Mouse (Mus musculus): ENCODE results near the gene Tnrc18. TPM values are rescaled to one million over a fixed set of nuclear protein-coding genes. Genes with fewer than 3 reads are reported as not detected.

Gene Tnrc18
- polyA plus RNA-seq, 1 experiment, result 0.97 TPM

DNA sequence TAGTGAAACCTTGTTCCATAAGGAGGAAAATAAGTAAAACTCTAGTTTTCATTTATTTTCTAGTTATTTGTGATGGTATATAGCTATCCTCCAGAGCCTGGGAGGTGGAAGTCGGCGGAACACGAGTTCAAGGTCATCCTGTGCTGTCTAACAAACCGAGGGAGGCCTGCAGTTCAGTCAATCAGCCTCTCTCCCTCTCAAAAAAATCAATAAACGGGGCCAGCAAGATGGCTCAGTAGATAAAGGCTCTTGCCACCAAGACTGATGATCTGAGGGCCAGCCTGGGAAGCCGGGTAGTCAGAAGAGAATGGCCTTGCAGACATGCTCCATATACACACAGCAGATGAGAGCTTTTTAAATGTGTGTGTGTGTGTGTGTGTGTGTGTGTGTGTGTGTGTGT, 6.6 kb upstream of the Tnrc18 start:
- Histone ChIP-seq H3K4me3 (replicated peaks) (no peak overlapping the region), H3K4me1 (ENCODE audit: control insufficient read depth) (peaks cover 5% of the 10 kb centered on the region), H3K9me3 (ENCODE audit: control insufficient read depth, low read length) (peaks cover 24% of the 10 kb centered on the region), H3K36me3 (ENCODE audit: control insufficient read depth) (no peaks in the 10 kb centered on the region), H3K27me3 (ENCODE audit: control insufficient read depth) (peaks cover 76% of the 10 kb centered on the region)
- TF ChIP-seq GATA1 (IDR thresholded peaks at IDR 0.05; ENCODE audit: low read length) (no peak), TAL1 (IDR thresholded peaks at IDR 0.05; ENCODE audit: low read length) (no peak)

DNA sequence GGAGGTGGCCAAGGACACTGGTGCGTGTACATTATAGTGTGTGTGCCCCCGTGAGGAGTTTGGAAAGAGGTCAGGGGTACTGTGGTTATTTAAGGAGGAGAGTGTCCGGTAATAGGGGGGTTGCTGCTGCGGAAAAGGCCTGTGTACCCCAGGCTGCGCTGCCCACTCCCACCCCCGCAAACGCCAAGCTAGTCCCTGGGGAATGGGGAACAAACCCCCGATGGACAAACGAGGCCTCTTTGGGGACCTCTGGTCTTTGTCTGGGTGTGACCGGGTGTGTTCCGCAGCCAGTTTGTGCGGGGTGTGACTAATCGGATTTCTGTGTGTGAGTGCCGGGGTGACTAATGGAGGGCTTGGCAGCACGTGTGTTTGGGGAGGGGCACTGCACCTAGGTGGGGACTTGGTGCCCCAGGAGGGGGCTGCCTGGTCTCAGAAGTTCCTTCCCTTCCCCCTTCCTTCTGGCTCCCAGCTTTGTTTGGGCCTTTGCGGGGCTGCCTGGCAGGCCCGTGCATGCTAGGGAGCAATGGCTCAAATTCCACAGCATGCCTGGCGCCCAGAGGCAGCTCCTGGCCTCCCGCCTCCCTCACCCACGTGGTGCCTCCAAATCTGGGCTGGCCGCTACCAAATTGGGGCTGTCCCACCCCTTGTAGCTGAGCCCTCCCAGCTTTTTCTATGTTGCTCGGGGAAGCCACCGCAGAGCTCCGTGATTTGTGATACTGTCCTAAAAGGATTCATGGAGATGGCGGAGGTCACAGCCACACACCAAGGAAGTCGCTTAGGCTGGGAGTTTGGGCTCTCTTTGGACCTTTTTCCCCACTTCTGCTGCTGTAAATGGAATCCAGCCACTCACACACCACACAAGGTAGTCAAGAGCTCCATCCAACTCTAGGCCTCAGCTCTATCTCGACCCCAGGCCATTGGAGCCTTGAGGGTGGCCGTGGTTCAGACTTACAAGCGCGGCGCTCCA, 5.9 kb upstream of the Tnrc18 start:
- Histone ChIP-seq H3K27me3 (ENCODE audit: control insufficient read depth) (peaks cover 83% of the 10 kb centered on the region), H3K9me3 (ENCODE audit: control insufficient read depth, low read length) (peaks cover 21% of the 10 kb centered on the region; the same call in 1 of the 2 replicates), H3K4me3 (replicated peaks) (peak overlapping the region; percentile 2), H3K36me3 (ENCODE audit: control insufficient read depth) (no peaks in the 10 kb centered on the region), H3K4me1 (ENCODE audit: control insufficient read depth) (peaks cover 5% of the 10 kb centered on the region)
- no peak for TF ChIP-seq TAL1 (IDR thresholded peaks at IDR 0.05; ENCODE audit: low read length)
- no peak for TF ChIP-seq GATA1 (IDR thresholded peaks at IDR 0.05; ENCODE audit: low read length)

DNA sequence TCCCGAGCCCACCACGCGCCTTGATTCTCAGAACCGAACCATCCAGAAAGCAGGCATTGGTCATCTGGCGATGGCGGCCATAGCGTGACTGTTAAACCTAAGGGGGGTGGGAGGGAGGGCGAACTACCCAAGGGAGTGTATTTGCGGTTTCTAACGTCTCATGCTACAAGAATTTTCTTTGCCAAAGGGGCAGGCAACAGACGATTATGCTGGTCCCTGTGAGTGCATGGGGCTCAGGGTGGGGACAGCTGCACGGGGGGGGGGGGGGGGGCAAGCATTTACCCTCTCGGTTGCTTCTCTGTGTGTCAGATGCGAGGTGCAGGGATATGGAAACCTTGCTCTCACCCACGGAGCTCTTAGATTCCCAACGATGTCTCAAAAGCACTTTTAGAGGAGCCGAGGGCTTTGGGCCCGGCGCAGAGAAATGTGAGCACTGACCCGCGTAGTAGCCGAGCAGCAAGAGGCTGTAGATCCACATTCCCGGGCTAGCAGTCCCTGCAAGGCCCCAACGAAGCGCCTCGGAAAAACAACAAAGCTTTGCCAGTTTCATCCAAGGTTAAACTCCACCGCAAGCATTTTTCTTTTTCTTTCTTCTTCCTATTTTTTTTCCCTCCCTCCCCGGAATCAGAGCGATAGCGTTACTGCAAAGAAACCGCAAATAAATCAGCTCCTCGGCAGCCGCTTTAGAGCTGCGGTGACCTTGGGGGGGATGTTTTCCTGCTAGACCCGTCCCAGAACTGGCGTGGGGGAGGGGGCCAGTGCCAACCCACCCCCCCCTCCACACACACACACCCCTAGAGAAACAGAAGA, 5.0 kb upstream of the Tnrc18 start:
- H3K36me3 ChIP-seq (ENCODE audit: control insufficient read depth), result no peaks in the 10 kb centered on the region
- H3K4me1 ChIP-seq (ENCODE audit: control insufficient read depth), result peaks cover 8% of the 10 kb centered on the region
- TF ChIP-seq TAL1 (IDR thresholded peaks at IDR 0.05; ENCODE audit: low read length) (no peak), GATA1 (IDR thresholded peaks at IDR 0.05; ENCODE audit: low read length) (no peak)
- H3K27me3 ChIP-seq (ENCODE audit: control insufficient read depth), result peaks cover 92% of the 10 kb centered on the region
- peak overlapping the region; percentile 46 for H3K4me3 ChIP-seq (replicated peaks)
- peaks cover 21% of the 10 kb centered on the region; the same call in 1 of the 2 replicates for H3K9me3 ChIP-seq (ENCODE audit: control insufficient read depth, low read length)

DNA sequence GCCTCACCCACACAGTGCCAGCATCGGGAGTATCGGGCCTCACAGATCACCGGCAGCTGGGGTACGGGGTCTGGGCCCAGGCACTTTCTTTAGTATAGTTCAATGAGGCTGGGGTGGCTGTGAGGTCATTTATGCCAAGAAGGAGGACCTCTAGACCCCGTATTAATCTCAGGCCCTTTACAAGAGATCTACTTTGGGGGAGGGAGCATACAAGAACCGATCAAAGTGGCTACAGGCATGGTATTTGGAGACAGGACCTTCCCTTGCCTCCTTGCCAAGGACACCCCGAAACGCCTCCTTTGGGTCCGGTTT, 4.5 kb upstream of the Tnrc18 start:
- Histone ChIP-seq H3K4me3 (replicated peaks) (peak overlapping the region; percentile 46), H3K36me3 (ENCODE audit: control insufficient read depth) (no peaks in the 10 kb centered on the region), H3K9me3 (ENCODE audit: control insufficient read depth, low read length) (peaks cover 22% of the 10 kb centered on the region; the same call in 1 of the 2 replicates), H3K27me3 (ENCODE audit: control insufficient read depth) (peaks cover 98% of the 10 kb centered on the region), H3K4me1 (ENCODE audit: control insufficient read depth) (peaks cover 12% of the 10 kb centered on the region)
- TF ChIP-seq GATA1 (IDR thresholded peaks at IDR 0.05; ENCODE audit: low read length) (no peak), TAL1 (IDR thresholded peaks at IDR 0.05; ENCODE audit: low read length) (no peak)

DNA sequence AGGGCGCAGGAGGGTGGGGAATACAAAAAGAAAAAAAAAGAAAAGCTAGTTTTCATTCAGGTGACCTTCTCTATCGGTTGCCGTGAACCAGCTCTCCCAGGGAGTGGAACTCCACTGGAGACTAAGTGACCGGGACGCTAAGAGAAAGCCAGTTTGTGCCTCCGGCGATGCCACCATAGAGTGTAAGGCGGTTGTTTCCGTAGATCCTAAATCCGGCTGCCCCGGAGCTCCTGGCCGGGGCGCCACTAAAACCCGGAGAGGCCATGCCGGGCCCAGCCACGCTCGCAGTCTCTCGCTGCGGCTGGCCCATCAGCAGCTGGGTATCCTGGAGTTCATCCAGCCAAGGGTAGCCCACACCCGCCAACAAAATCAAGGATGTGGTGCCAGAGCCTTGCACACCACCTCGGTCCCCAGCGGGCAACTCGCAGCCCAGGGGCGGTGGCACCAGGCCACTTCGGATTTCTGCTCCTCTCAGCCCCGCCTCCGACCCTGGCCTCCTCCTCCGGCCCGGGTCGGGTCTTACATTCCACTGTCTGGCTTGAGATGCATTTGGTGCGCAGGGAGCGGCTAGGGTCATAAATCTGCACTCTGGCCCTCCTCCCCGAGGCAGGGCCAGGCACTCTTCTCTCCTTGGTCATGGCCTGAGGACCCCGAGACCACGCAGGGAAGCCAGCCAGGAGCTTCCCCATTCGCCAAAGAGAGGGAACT, 4.0 kb upstream of the Tnrc18 start:
- peaks cover 100% of the 10 kb centered on the region for H3K27me3 ChIP-seq (ENCODE audit: control insufficient read depth)
- H3K9me3 ChIP-seq (ENCODE audit: control insufficient read depth, low read length), result peaks cover 22% of the 10 kb centered on the region; the same call in 1 of the 2 replicates
- peaks cover 17% of the 10 kb centered on the region for H3K4me1 ChIP-seq (ENCODE audit: control insufficient read depth)
- H3K4me3 ChIP-seq (replicated peaks), result peak overlapping the region; percentile 46
- TF ChIP-seq TAL1 (IDR thresholded peaks at IDR 0.05; ENCODE audit: low read length), result no peak
- TF ChIP-seq GATA1 (IDR thresholded peaks at IDR 0.05; ENCODE audit: low read length), result no peak
- no peaks in the 10 kb centered on the region for H3K36me3 ChIP-seq (ENCODE audit: control insufficient read depth)

DNA sequence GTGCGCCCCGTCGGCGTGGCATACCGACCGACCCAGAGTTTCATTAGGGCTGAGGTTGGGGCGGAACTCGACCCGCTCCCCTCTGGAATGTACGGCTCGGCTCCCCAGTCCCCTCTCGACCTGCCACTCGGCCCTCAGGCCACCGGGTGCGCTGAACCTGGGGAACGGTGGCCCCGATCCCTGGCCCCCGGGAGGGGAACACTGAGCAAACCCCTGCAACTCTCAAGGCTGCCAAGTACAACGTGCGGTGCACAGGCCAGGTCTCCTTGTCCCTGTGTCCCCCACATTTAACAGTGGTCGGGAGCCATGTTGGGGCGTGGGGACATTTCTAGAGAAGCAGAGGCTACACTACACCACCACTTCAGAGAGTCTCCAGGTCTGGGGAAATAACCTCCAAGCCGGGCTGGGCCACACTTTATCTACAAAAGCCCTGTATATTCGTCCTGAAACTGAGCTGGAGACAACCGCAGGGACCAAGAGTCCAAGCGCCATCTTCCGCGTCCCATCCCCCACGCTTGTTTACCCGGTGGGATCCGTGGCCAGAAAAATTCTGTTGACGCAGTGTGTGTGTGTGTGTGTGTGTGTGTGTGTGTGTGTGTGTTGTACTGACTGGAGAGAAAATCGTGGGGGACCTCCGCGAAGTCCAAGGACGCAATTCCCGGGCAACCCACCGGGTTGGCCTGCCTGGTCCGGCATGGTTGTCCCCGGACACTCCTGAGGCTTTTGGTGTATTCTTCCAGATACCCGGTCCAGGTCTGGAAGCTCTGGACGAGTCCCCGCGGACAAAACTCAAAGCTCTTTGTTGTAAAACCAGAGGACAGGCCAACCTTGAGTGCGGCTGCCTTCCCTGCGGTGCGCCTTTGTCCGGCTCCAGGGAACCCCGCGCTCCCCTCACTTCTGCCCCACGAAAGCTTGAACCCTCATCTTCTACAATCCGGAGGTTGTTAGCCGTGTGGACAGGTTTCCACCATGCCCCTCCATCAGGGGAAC, 3.1 kb upstream of the Tnrc18 start:
- H3K9me3 ChIP-seq (ENCODE audit: control insufficient read depth, low read length), result peaks cover 19% of the 10 kb centered on the region; the same call in 1 of the 2 replicates
- no peak for TF ChIP-seq GATA1 (IDR thresholded peaks at IDR 0.05; ENCODE audit: low read length)
- TF ChIP-seq TAL1 (IDR thresholded peaks at IDR 0.05; ENCODE audit: low read length), result no peak
- peak overlapping the region; percentile 46 for H3K4me3 ChIP-seq (replicated peaks)
- H3K27me3 ChIP-seq (ENCODE audit: control insufficient read depth), result peaks cover 100% of the 10 kb centered on the region
- H3K4me1 ChIP-seq (ENCODE audit: control insufficient read depth), result peaks cover 20% of the 10 kb centered on the region
- H3K36me3 ChIP-seq (ENCODE audit: control insufficient read depth), result no peaks in the 10 kb centered on the region

DNA sequence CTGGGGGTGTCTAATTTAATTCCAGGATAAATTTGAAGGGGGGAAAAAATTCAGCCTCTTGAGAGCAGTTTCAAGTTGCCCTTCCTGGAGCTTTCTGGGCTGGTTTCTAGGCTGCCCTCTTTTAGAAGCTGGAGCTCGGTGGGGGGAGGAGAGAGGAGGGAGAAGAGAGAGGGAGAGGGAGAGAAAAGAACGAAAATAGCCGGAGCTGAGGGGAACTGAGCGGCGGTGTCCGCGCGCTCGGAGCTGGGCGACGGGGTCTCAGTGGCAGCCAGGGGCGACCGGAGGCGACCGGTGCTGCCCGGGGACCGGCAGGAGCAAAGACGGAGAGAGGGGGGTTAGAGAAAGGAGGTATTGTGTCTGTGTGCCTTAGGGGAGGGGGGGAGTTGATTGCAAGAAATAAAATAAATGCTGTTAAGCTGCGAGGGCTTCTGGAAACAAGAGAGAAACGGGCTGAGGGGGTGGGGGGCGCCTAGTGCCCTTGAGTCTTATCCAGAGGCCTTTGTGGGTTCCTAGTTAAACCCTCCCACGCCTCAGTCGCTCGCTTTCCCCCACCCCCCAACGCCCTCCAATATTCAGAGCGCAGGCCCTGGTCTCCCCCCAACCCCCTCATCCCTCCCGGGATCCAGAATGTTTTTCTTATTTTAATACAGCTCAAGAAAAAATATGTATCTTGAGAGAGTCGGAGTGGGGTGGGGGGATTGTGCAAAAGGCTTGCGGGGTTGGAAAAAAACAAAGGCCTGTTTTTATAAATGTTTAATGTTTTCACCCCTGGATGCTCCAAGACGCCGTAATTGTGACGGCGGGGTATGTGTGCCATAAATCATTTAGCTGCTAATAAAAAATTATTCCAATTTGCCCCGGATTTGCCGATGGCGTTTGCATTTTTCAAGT, 2.2 kb upstream of the Tnrc18 start:
- H3K4me1 ChIP-seq (ENCODE audit: control insufficient read depth), result peaks cover 23% of the 10 kb centered on the region
- peaks cover 100% of the 10 kb centered on the region for H3K27me3 ChIP-seq (ENCODE audit: control insufficient read depth)
- H3K9me3 ChIP-seq (ENCODE audit: control insufficient read depth, low read length), result peaks cover 27% of the 10 kb centered on the region; the same call in 1 of the 2 replicates
- TF ChIP-seq TAL1 (IDR thresholded peaks at IDR 0.05; ENCODE audit: low read length) (no peak), GATA1 (IDR thresholded peaks at IDR 0.05; ENCODE audit: low read length) (no peak)
- no peaks in the 10 kb centered on the region for H3K36me3 ChIP-seq (ENCODE audit: control insufficient read depth)
- peak overlapping the region; percentile 46 for H3K4me3 ChIP-seq (replicated peaks)

Measured in erythroblast, embryonic 14.5 days (primary cell).